Mouse (Mus musculus) embryonic facial prominence, embryonic 10.5 days (tissue): ENCODE data around the gene Drd4. TPM values are rescaled to one million over a fixed set of nuclear protein-coding genes. Genes with fewer than 3 reads are reported as not detected.

ENCODE experiments used
- DNase-seq: peaks from one replicate; pipeline ENCODE4 v3.0.0-alpha.2; 2017; ENCODE audit warnings: low spot score
- H3K27ac ChIP-seq: fragments of 300-500 bp; sonication (generic); replicated peaks from 2 replicates; pipeline ENCODE4 v1.5.1; 2016; ENCODE audit warnings: mild to moderate bottlenecking
- H3K27me3 ChIP-seq: fragments of 300-500 bp; sonication (generic); replicated peaks from 2 replicates; pipeline ENCODE4 v1.6.1; 2016; ENCODE audit warnings: low read depth, mild to moderate bottlenecking; ENCODE audit not compliant: poor library complexity, severe bottlenecking
- H3K36me3 ChIP-seq: fragments of 300-500 bp; sonication (generic); replicated peaks from 2 replicates; pipeline ENCODE4 v1.6.1; 2016; ENCODE audit warnings: mild to moderate bottlenecking, moderate library complexity
- H3K4me1 ChIP-seq: fragments of 300-500 bp; sonication (generic); 2 replicates; pipeline ENCODE4 v1.6.1; 2016
- H3K4me3 ChIP-seq: fragments of 300-500 bp; sonication (generic); 2 replicates; pipeline ENCODE4 v1.5.1; 2016; ENCODE audit warnings: mild to moderate bottlenecking, moderate library complexity
- H3K9me3 ChIP-seq: fragments of 300-500 bp; sonication (generic); 2 replicates; pipeline ENCODE4 v1.6.1; 2016; ENCODE audit warnings: mild to moderate bottlenecking
- WGBS: fragments of 180-500 bp; shearing (Covaris S2); methylation state at CpG from one replicate; pipeline ENCODE4 v1.1.7; 2016; 5-methylcytosine and 5-hydroxymethylcytosine counted together
- polyA plus RNA-seq: library from polyadenylated mRNA; unstranded; fragments of >200 nt; fragmentation: Nextera tagmentation; extraction: Ambion mirVana; gene quantifications from 2 replicates; pipeline ENCODE4 v1.2.1, GENCODE M21; 2016

Gene Drd4
- polyA plus RNA-seq, 1 experiment from 2014 or later, result 0.86 TPM

GRCm38 (mm10) chr7:141275356-141275755 is 16.4 kb upstream of the Drd4 start:
- peaks cover 36% of the 10 kb centered on the region for H3K27me3 ChIP-seq
- no peak for DNase-seq
- 81% methylated on average over 9 of the region's 9 CpGs for WGBS
- peaks cover 43% of the 10 kb centered on the region for H3K4me1 ChIP-seq
- no peak overlapping the region for H3K27ac ChIP-seq
- no peaks in the 10 kb centered on the region for H3K9me3 ChIP-seq
- H3K4me3 ChIP-seq, result no peak overlapping the region
- H3K36me3 ChIP-seq, result no peaks in the 10 kb centered on the region

- no peaks in the 10 kb centered on the region for H3K9me3 ChIP-seq
- peaks cover 41% of the 10 kb centered on the region for H3K27me3 ChIP-seq
- peaks cover 48% of the 10 kb centered on the region for H3K4me1 ChIP-seq
- 60% methylated on average over 11 of the region's 11 CpGs for WGBS
- H3K27ac ChIP-seq, result peak within 1 kb of the TSS; percentile 7; the same call in 1 of the 2 replicates
- no peak within 1 kb of the TSS for H3K4me3 ChIP-seq
- no peak for DNase-seq
- H3K36me3 ChIP-seq, result no peaks in the 10 kb centered on the region
Measured at GRCm38 (mm10) chr7:141276546-141276945, 15.3 kb upstream of the Drd4 start, which contains the start of gene Cdhr5. Gene Cdhr5 (minus strand): TSS chr7:141276786.

GRCm38 (mm10) chr7:141277701-141278678 is 13.8 kb upstream of the Drd4 start:
- Histone ChIP-seq H3K9me3 (no peaks in the 10 kb centered on the region), H3K27ac (peak overlapping the region; percentile 45; the same call in 1 of the 2 replicates), H3K27me3 (peaks cover 41% of the 10 kb centered on the region), H3K4me1 (peaks cover 49% of the 10 kb centered on the region), H3K36me3 (no peaks in the 10 kb centered on the region), H3K4me3 (peak overlapping the region; percentile 63)
- 82% methylated on average over 11 of the region's 11 CpGs for WGBS
- no peak for DNase-seq

DNA sequence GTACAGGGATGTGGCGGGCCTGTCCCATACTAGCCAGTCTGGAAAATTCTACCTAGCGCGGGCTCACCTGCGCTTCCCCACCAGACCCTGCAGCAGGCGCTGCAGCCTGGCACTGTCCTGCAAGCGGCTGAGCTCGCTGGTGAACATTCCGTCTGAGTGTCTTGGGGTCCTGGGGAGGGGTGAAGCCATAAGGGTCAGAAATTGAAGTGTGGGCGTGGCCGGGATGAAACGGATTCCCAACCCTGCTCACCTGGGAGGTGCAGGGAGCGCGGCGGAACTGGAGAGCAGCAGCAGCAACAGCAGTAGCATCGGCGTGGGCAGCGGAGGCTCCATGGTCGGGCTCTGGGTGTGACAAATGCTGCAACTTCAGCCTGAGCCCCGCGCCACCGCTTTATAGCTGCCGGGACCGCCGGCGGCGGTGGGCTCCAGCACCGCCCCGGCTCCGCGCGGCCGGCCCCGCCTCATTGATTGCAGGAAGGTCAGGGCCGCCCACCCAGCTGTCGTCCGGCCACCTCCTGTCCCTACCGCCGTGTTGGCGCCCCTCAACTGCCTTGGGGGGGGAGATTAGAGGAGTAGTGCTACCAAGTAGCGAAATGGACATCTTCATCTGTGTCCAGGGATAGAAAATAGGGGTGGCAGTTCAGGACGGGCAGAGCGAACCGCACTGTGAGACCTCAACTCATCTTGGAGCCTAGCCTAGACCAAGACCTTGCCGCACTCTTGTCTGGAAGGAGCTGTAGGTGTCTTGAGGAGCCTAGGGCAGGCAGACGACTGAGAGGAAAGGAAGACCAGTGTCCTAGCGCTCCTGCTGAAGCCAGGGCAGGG is 12.8 kb upstream of the Drd4 start, which contains the start of gene Sct:
TSS of gene Sct (minus strand) at position 368 of the 825 bp plus-strand sequence.
- H3K27ac ChIP-seq, result peak within 1 kb of the TSS; percentile 45

GRCm38 (mm10) chr7:141281442-141281841 is 10.4 kb upstream of the Drd4 start:
- Histone ChIP-seq H3K4me3 (no peak overlapping the region), H3K27me3 (peaks cover 37% of the 10 kb centered on the region), H3K4me1 (peaks cover 37% of the 10 kb centered on the region), H3K9me3 (no peaks in the 10 kb centered on the region), H3K27ac (no peak overlapping the region), H3K36me3 (no peaks in the 10 kb centered on the region)
- DNase-seq, result no peak
- 67% methylated on average over 6 of the region's 6 CpGs for WGBS

More for the DNA sequence above, 12.8 kb upstream of the Drd4 start, which contains the start of gene Sct:
- H3K36me3 ChIP-seq, result no peaks in the 10 kb centered on the region
- H3K27me3 ChIP-seq, result peaks cover 41% of the 10 kb centered on the region
- H3K9me3 ChIP-seq, result no peaks in the 10 kb centered on the region
- H3K4me1 ChIP-seq, result peaks cover 49% of the 10 kb centered on the region
- 2% methylated on average over 46 of the region's 46 CpGs for WGBS
- DNase-seq, result peak; percentile 76
- peak within 1 kb of the TSS; percentile 63 for H3K4me3 ChIP-seq

- peaks cover 25% of the 10 kb centered on the region for H3K27me3 ChIP-seq
- peaks cover 24% of the 10 kb centered on the region for H3K4me1 ChIP-seq
- no peak overlapping the region for H3K4me3 ChIP-seq
- no peaks in the 10 kb centered on the region for H3K36me3 ChIP-seq
- 87% methylated on average over 4 of the region's 4 CpGs for WGBS
- no peaks in the 10 kb centered on the region for H3K9me3 ChIP-seq
- no peak overlapping the region for H3K27ac ChIP-seq
- DNase-seq, result no peak
Measured at GRCm38 (mm10) chr7:141282756-141283155, 9.1 kb upstream of the Drd4 start.

- no peak overlapping the region for H3K27ac ChIP-seq
- no peaks in the 10 kb centered on the region for H3K9me3 ChIP-seq
- peaks cover 41% of the 10 kb centered on the region for H3K27me3 ChIP-seq
- WGBS, result 86% methylated on average over 3 of the region's 3 CpGs
- no peak for DNase-seq
- H3K36me3 ChIP-seq, result no peaks in the 10 kb centered on the region
- H3K4me1 ChIP-seq, result peaks cover 18% of the 10 kb centered on the region
- H3K4me3 ChIP-seq, result no peak overlapping the region
Measured at GRCm38 (mm10) chr7:141288042-141288441, 3.8 kb upstream of the Drd4 start.

- Histone ChIP-seq H3K27me3 (peaks cover 77% of the 10 kb centered on the region), H3K4me3 (peak overlapping the region; percentile 70), H3K36me3 (peaks cover 22% of the 10 kb centered on the region), H3K9me3 (no peaks in the 10 kb centered on the region), H3K27ac (peak overlapping the region; percentile 77; the same call in 1 of the 2 replicates), H3K4me1 (peaks cover 36% of the 10 kb centered on the region)
- 28% methylated on average over 15 of the region's 15 CpGs for WGBS
- DNase-seq, result peak; percentile 42
Measured at GRCm38 (mm10) chr7:141292583-141293388, 980 bp downstream of the Drd4 start.

GRCm38 (mm10) chr7:141293852-141294471 is 2.2 kb downstream of the Drd4 start:
- peaks cover 36% of the 10 kb centered on the region for H3K4me1 ChIP-seq
- H3K36me3 ChIP-seq, result peaks cover 31% of the 10 kb centered on the region
- peaks cover 75% of the 10 kb centered on the region for H3K27me3 ChIP-seq
- peak overlapping the region; percentile 31 for H3K27ac ChIP-seq
- under 1% methylated on average over 53 of the region's 53 CpGs for WGBS
- no peaks in the 10 kb centered on the region for H3K9me3 ChIP-seq
- DNase-seq, result peak; percentile 71
- peak overlapping the region; percentile 70 for H3K4me3 ChIP-seq

DNA sequence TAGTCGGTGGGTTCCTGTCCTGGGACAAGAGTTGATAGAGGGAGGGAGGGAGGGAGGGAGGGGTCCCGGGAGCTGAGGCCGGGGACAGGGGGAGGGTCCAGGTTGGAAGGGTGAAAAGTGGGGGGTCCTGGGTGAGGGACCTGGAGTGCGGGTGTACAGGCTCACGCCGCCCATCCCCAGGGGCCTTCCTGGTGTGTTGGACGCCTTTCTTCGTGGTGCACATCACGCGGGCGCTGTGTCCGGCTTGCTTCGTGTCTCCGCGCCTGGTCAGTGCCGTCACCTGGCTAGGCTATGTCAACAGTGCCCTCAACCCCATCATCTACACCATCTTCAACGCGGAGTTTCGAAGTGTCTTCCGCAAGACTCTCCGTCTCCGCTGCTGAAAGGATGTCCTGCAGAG is 2.7 kb downstream of the Drd4 start:
- H3K36me3 ChIP-seq, result peaks cover 37% of the 10 kb centered on the region
- WGBS, result 5% methylated on average over 22 of the region's 22 CpGs
- H3K9me3 ChIP-seq, result no peaks in the 10 kb centered on the region
- H3K27me3 ChIP-seq, result peaks cover 72% of the 10 kb centered on the region
- no peak overlapping the region for H3K27ac ChIP-seq
- no peak for DNase-seq
- peak overlapping the region; percentile 70 for H3K4me3 ChIP-seq
- H3K4me1 ChIP-seq, result peaks cover 36% of the 10 kb centered on the region

- H3K9me3 ChIP-seq, result no peaks in the 10 kb centered on the region
- peaks cover 18% of the 10 kb centered on the region for H3K4me1 ChIP-seq
- 91% methylated on average over 3 of the region's 3 CpGs for WGBS
- peaks cover 36% of the 10 kb centered on the region for H3K27me3 ChIP-seq
- H3K36me3 ChIP-seq, result peaks cover 73% of the 10 kb centered on the region
- no peak overlapping the region for H3K4me3 ChIP-seq
- DNase-seq, result no peak
- no peak overlapping the region for H3K27ac ChIP-seq
Measured at GRCm38 (mm10) chr7:141297926-141298650, 6.3 kb downstream of the Drd4 start.
